Mouse (Mus musculus) midbrain, embryonic 16.5 days (tissue): ENCODE data around the gene Kcnab3. TPM values are rescaled to one million over a fixed set of nuclear protein-coding genes. Genes with fewer than 3 reads are reported as not detected.

Source experiments
- ATAC-seq: fragments of 200-750 bp; cut with Nextera tagmentation; 2 replicates; pipeline ENCODE4 v1.8.0; 2017; ENCODE audit warnings: moderate TSS enrichment
- H3K27ac ChIP-seq: fragments of 300-500 bp; sonication (generic); 2 replicates; pipeline ENCODE4 v1.5.1; 2014; ENCODE audit warnings: mild to moderate bottlenecking, low read length, mixed read lengths
- H3K27me3 ChIP-seq: fragments of 300-500 bp; sonication (generic); 2 replicates; pipeline ENCODE4 v1.6.1; 2014; ENCODE audit warnings: low read depth, low read length, mixed read lengths; ENCODE audit not compliant: control insufficient read depth, insufficient read depth
- H3K36me3 ChIP-seq: fragments of 300-500 bp; sonication (generic); 2 replicates; pipeline ENCODE4 v1.6.1; 2014; ENCODE audit warnings: mild to moderate bottlenecking, low read length, moderate library complexity, mixed read lengths; ENCODE audit not compliant: control insufficient read depth, insufficient read depth
- H3K4me1 ChIP-seq: fragments of 300-500 bp; sonication (generic); 2 replicates; pipeline ENCODE4 v1.6.1; 2014; ENCODE audit warnings: mild to moderate bottlenecking, low read length, mixed read lengths; ENCODE audit not compliant: control insufficient read depth, insufficient read depth
- H3K4me2 ChIP-seq: fragments of 300-500 bp; sonication (generic); 2 replicates; pipeline ENCODE4 v1.6.1; 2014; ENCODE audit warnings: mild to moderate bottlenecking, low read length, mixed read lengths
- H3K4me3 ChIP-seq: fragments of 300-500 bp; sonication (generic); 2 replicates; pipeline ENCODE4 v1.5.1; 2014; ENCODE audit warnings: low read depth, mild to moderate bottlenecking, low read length, moderate library complexity, mixed read lengths
- H3K9ac ChIP-seq: fragments of 300-500 bp; sonication (generic); 2 replicates; pipeline ENCODE4 v1.6.1; 2014; ENCODE audit warnings: low read depth, low read length, mixed read lengths
- H3K9me3 ChIP-seq: fragments of 300-500 bp; sonication (generic); replicated peaks from 2 replicates; pipeline ENCODE4 v1.6.1; 2014; ENCODE audit warnings: mild to moderate bottlenecking, low read length, mixed read lengths; ENCODE audit not compliant: control insufficient read depth, poor library complexity, severe bottlenecking
- WGBS: fragments of 180-500 bp; shearing (Covaris S2); extraction: QIAGEN DNeasy Blood & Tissue Kit; methylation state at CpG from one replicate; pipeline ENCODE4 v1.1.7; 2014; 5-methylcytosine and 5-hydroxymethylcytosine counted together
- polyA plus RNA-seq: library from polyadenylated mRNA; unstranded; fragments of >200 nt; fragmentation: Nextera tagmentation; extraction: Ambion mirVana; gene quantifications from 2 replicates; pipeline ENCODE4 v1.2.1, GENCODE M21; 2015

Kcnab3 gene
- polyA plus RNA-seq, 1 experiment from 2014 or later, result 5.3 TPM

GRCm38 (mm10) chr11:69326408-69327156, 524 bp downstream of the Kcnab3 start:
- 0 out of 2 replicates have a peak, but pooled peaks have one; percentile 2 for ATAC-seq
- H3K36me3 ChIP-seq, result no peaks in the 10 kb centered on the region
- no peaks in the 10 kb centered on the region; the same call in 1 of the 2 replicates for H3K27me3 ChIP-seq
- H3K27ac ChIP-seq, result no peak overlapping the region
- H3K9ac ChIP-seq, result peak overlapping the region; percentile 73
- under 1% methylated on average over 45 of the region's 45 CpGs for WGBS
- H3K4me2 ChIP-seq, result peak overlapping the region; percentile 78
- H3K4me3 ChIP-seq, result peak overlapping the region; percentile 50
- H3K9me3 ChIP-seq, result no peaks in the 10 kb centered on the region
- peaks cover 43% of the 10 kb centered on the region for H3K4me1 ChIP-seq

- H3K4me2 ChIP-seq, result peak overlapping the region; percentile 78
- peaks cover 41% of the 10 kb centered on the region for H3K4me1 ChIP-seq
- 13% methylated on average over 9 of the region's 9 CpGs for WGBS
- H3K9me3 ChIP-seq, result no peaks in the 10 kb centered on the region
- H3K9ac ChIP-seq, result no peak overlapping the region
- H3K36me3 ChIP-seq, result no peaks in the 10 kb centered on the region
- H3K27ac ChIP-seq, result no peak overlapping the region
- no peaks in the 10 kb centered on the region; the same call in 1 of the 2 replicates for H3K27me3 ChIP-seq
- ATAC-seq, result no peak
- H3K4me3 ChIP-seq, result peak overlapping the region; percentile 50
Observed at GRCm38 (mm10) chr11:69327157-69327442, 1.0 kb downstream of the Kcnab3 start.

GRCm38 (mm10) chr11:69327648-69328047, 1.6 kb downstream of the Kcnab3 start:
- H3K9ac ChIP-seq, result no peak overlapping the region
- no peaks in the 10 kb centered on the region; the same call in 1 of the 2 replicates for H3K27me3 ChIP-seq
- WGBS, result 57% methylated on average over 6 of the region's 6 CpGs
- no peaks in the 10 kb centered on the region for H3K9me3 ChIP-seq
- H3K4me3 ChIP-seq, result no peak overlapping the region
- no peak overlapping the region for H3K4me2 ChIP-seq
- no peaks in the 10 kb centered on the region for H3K36me3 ChIP-seq
- no peak overlapping the region for H3K27ac ChIP-seq
- H3K4me1 ChIP-seq, result peaks cover 40% of the 10 kb centered on the region
- ATAC-seq, result no peak

- Histone ChIP-seq H3K4me1 (peaks cover 36% of the 10 kb centered on the region), H3K4me2 (no peak overlapping the region), H3K36me3 (no peaks in the 10 kb centered on the region), H3K27me3 (no peaks in the 10 kb centered on the region; the same call in 1 of the 2 replicates), H3K27ac (no peak overlapping the region), H3K9me3 (no peaks in the 10 kb centered on the region), H3K9ac (no peak overlapping the region), H3K4me3 (no peak overlapping the region)
- 93% methylated on average over 6 of the region's 6 CpGs for WGBS
- ATAC-seq, result no peak
Observed at GRCm38 (mm10) chr11:69328517-69328916, 2.5 kb downstream of the Kcnab3 start.

GRCm38 (mm10) chr11:69331152-69331551, 5.1 kb downstream of the Kcnab3 start:
- ATAC-seq, result no peak
- Histone ChIP-seq H3K9me3 (no peaks in the 10 kb centered on the region), H3K36me3 (no peaks in the 10 kb centered on the region), H3K4me3 (no peak overlapping the region), H3K4me1 (peaks cover 24% of the 10 kb centered on the region; the same call in 1 of the 2 replicates), H3K27ac (no peak overlapping the region), H3K9ac (no peak overlapping the region), H3K27me3 (no peaks in the 10 kb centered on the region; the same call in 1 of the 2 replicates), H3K4me2 (peak overlapping the region; percentile 70)
- 95% methylated on average over 6 of the region's 6 CpGs for WGBS

- no peaks in the 10 kb centered on the region for H3K9me3 ChIP-seq
- H3K27ac ChIP-seq, result peak overlapping the region; percentile 87
- no peaks in the 10 kb centered on the region for H3K36me3 ChIP-seq
- 1% methylated on average over 24 of the region's 24 CpGs for WGBS
- peak overlapping the region; percentile 68 for H3K9ac ChIP-seq
- H3K27me3 ChIP-seq, result no peaks in the 10 kb centered on the region; the same call in 1 of the 2 replicates
- H3K4me3 ChIP-seq, result peak overlapping the region; percentile 45
- H3K4me2 ChIP-seq, result peak overlapping the region; percentile 70
- ATAC-seq, result peak; percentile 75
- H3K4me1 ChIP-seq, result peaks cover 18% of the 10 kb centered on the region; the same call in 1 of the 2 replicates
Observed at GRCm38 (mm10) chr11:69331929-69332405, 5.9 kb downstream of the Kcnab3 start.

GRCm38 (mm10) chr11:69332713-69333253, 6.7 kb downstream of the Kcnab3 start:
- WGBS, result 40% methylated on average over 8 of the region's 8 CpGs
- Histone ChIP-seq H3K4me1 (peaks cover 14% of the 10 kb centered on the region; the same call in 1 of the 2 replicates), H3K27me3 (no peaks in the 10 kb centered on the region), H3K27ac (peak overlapping the region; percentile 87), H3K36me3 (no peaks in the 10 kb centered on the region), H3K9ac (no peak overlapping the region), H3K4me3 (no peak overlapping the region), H3K4me2 (peak overlapping the region; percentile 70), H3K9me3 (no peaks in the 10 kb centered on the region)
- no peak; the same call in 1 of the 2 replicates for ATAC-seq

- no peak for ATAC-seq
- 67% methylated on average over 3 of the region's 3 CpGs for WGBS
- Histone ChIP-seq H3K36me3 (no peaks in the 10 kb centered on the region), H3K4me3 (no peak overlapping the region), H3K27ac (no peak overlapping the region), H3K27me3 (no peaks in the 10 kb centered on the region), H3K9ac (no peak overlapping the region), H3K9me3 (no peaks in the 10 kb centered on the region), H3K4me2 (no peak overlapping the region), H3K4me1 (peaks cover 14% of the 10 kb centered on the region; the same call in 1 of the 2 replicates)
Observed at GRCm38 (mm10) chr11:69333922-69334321, 7.9 kb downstream of the Kcnab3 start.

- H3K27ac ChIP-seq, result no peak overlapping the region
- WGBS, result 78% methylated on average over 4 of the region's 4 CpGs
- no peak overlapping the region for H3K4me3 ChIP-seq
- no peaks in the 10 kb centered on the region for H3K27me3 ChIP-seq
- peaks cover 14% of the 10 kb centered on the region; the same call in 1 of the 2 replicates for H3K4me1 ChIP-seq
- no peak overlapping the region for H3K9ac ChIP-seq
- H3K4me2 ChIP-seq, result no peak overlapping the region
- no peaks in the 10 kb centered on the region for H3K36me3 ChIP-seq
- ATAC-seq, result no peak
- no peaks in the 10 kb centered on the region for H3K9me3 ChIP-seq
Observed at GRCm38 (mm10) chr11:69334796-69335195, 8.7 kb downstream of the Kcnab3 start.
